Mouse (Mus musculus) liver, embryonic 16.5 days (tissue): ENCODE measurements at regions not wholly inside any gene's neighbourhood (a gene's known extent, or its start where the extent isn't known, plus 50 kb on each side); places are given as distances from the start of the nearest gene placed in this dataset.

ENCODE experiments used
- ATAC-seq: fragments of 200-750 bp; cut with Nextera tagmentation; 2 replicates; pipeline ENCODE4 v1.8.0; 2017; ENCODE audit warnings: low read depth, mild to moderate bottlenecking, moderate number of reproducible peaks, moderate library complexity
- H3K27ac ChIP-seq: fragments of 300-500 bp; sonication (generic); 2 replicates; pipeline ENCODE4 v1.5.1; 2014; ENCODE audit warnings: mild to moderate bottlenecking, low read length
- H3K27me3 ChIP-seq: fragments of 300-500 bp; sonication (generic); 2 replicates; pipeline ENCODE4 v1.6.1; 2014; ENCODE audit warnings: low read depth, low read length, mixed read lengths; ENCODE audit not compliant: control insufficient read depth, insufficient read depth
- H3K36me3 ChIP-seq: fragments of 300-500 bp; sonication (generic); 2 replicates; pipeline ENCODE4 v1.6.1; 2014; ENCODE audit warnings: mild to moderate bottlenecking; ENCODE audit not compliant: control insufficient read depth, insufficient read depth
- H3K4me1 ChIP-seq: fragments of 300-500 bp; sonication (generic); 2 replicates; pipeline ENCODE4 v1.6.1; 2014; ENCODE audit warnings: low read depth, low read length, mixed read lengths; ENCODE audit not compliant: control insufficient read depth
- H3K4me2 ChIP-seq: fragments of 300-500 bp; sonication (generic); 2 replicates; pipeline ENCODE4 v1.6.1; 2014; ENCODE audit warnings: low read depth, low read length, mixed read lengths
- H3K4me3 ChIP-seq: fragments of 300-500 bp; sonication (generic); 2 replicates; pipeline ENCODE4 v1.5.1; 2014; ENCODE audit warnings: low read depth, mild to moderate bottlenecking, low read length
- H3K9ac ChIP-seq: fragments of 300-500 bp; sonication (generic); 2 replicates; pipeline ENCODE4 v1.6.1; 2014; ENCODE audit warnings: low read depth, low read length
- H3K9me3 ChIP-seq: fragments of 300-500 bp; sonication (generic); replicated peaks from 2 replicates; pipeline ENCODE4 v1.6.1; 2016; ENCODE audit warnings: low read length; ENCODE audit not compliant: control insufficient read depth
- WGBS: fragments of 180-500 bp; shearing (Covaris S2); extraction: QIAGEN DNeasy Blood & Tissue Kit; methylation state at CpG from one replicate; pipeline ENCODE4 v1.1.7; 2014; ENCODE audit not compliant: insufficient replicate concordance; 5-methylcytosine and 5-hydroxymethylcytosine counted together

- Histone ChIP-seq H3K9ac (no peak overlapping the region), H3K4me3 (no peak overlapping the region), H3K4me1 (no peaks in the 10 kb centered on the region), H3K36me3 (no peaks in the 10 kb centered on the region), H3K27ac (no peak overlapping the region), H3K27me3 (no peaks in the 10 kb centered on the region), H3K4me2 (no peak overlapping the region), H3K9me3 (no peaks in the 10 kb centered on the region)
- no peak for ATAC-seq
- 58% methylated on average over 7 of the region's 7 CpGs for WGBS
Observed at GRCm38 (mm10) chr7:40737496-40737895, 160.6 kb upstream of the Vstm2b start.

- Histone ChIP-seq H3K9me3 (no peaks in the 10 kb centered on the region), H3K4me3 (no peak overlapping the region), H3K27ac (no peak overlapping the region), H3K4me1 (no peaks in the 10 kb centered on the region), H3K27me3 (no peaks in the 10 kb centered on the region), H3K36me3 (no peaks in the 10 kb centered on the region), H3K9ac (no peak overlapping the region), H3K4me2 (no peak overlapping the region)
- 64% methylated on average over 3 of the region's 3 CpGs for WGBS
- ATAC-seq, result no peak
Observed at GRCm38 (mm10) chr7:40738174-40738573, 160.0 kb upstream of the Vstm2b start.

GRCm38 (mm10) chr7:40742553-40743151 lies 155.5 kb upstream of the Vstm2b start:
- Histone ChIP-seq H3K36me3 (no peaks in the 10 kb centered on the region), H3K27me3 (no peaks in the 10 kb centered on the region), H3K27ac (no peak overlapping the region), H3K4me2 (no peak overlapping the region), H3K9ac (no peak overlapping the region), H3K4me1 (no peaks in the 10 kb centered on the region), H3K9me3 (no peaks in the 10 kb centered on the region), H3K4me3 (no peak overlapping the region)
- ATAC-seq, result no peak
- WGBS, result 42% methylated on average over 4 of the region's 4 CpGs

GRCm38 (mm10) chr7:40751779-40752178 lies 146.3 kb upstream of the Vstm2b start:
- Histone ChIP-seq H3K27ac (no peak overlapping the region), H3K4me2 (no peak overlapping the region), H3K4me1 (no peaks in the 10 kb centered on the region), H3K9me3 (no peaks in the 10 kb centered on the region), H3K9ac (no peak overlapping the region), H3K4me3 (no peak overlapping the region), H3K36me3 (no peaks in the 10 kb centered on the region), H3K27me3 (no peaks in the 10 kb centered on the region)
- ATAC-seq, result no peak
- WGBS, result 43% methylated on average over 2 of the region's 2 CpGs

- Histone ChIP-seq H3K27ac (no peak overlapping the region), H3K9me3 (no peaks in the 10 kb centered on the region), H3K4me3 (no peak overlapping the region), H3K4me2 (no peak overlapping the region), H3K36me3 (no peaks in the 10 kb centered on the region), H3K9ac (no peak overlapping the region), H3K4me1 (no peaks in the 10 kb centered on the region), H3K27me3 (no peaks in the 10 kb centered on the region)
- ATAC-seq, result no peak
- WGBS, result 37% methylated on average over 3 of the region's 3 CpGs
Observed at GRCm38 (mm10) chr7:40752195-40752594, 145.9 kb upstream of the Vstm2b start.

GRCm38 (mm10) chr7:40753490-40753889 lies 144.6 kb upstream of the Vstm2b start:
- H3K4me1 ChIP-seq, result no peaks in the 10 kb centered on the region
- no peak overlapping the region for H3K27ac ChIP-seq
- no peak overlapping the region for H3K4me2 ChIP-seq
- H3K4me3 ChIP-seq, result no peak overlapping the region
- ATAC-seq, result no peak
- no peaks in the 10 kb centered on the region for H3K9me3 ChIP-seq
- WGBS, result 33% methylated on average over 1 of the region's 1 CpGs
- H3K9ac ChIP-seq, result no peak overlapping the region
- H3K27me3 ChIP-seq, result no peaks in the 10 kb centered on the region
- no peaks in the 10 kb centered on the region for H3K36me3 ChIP-seq

GRCm38 (mm10) chr7:40762520-40762919 lies 135.6 kb upstream of the Vstm2b start:
- no peak overlapping the region for H3K4me3 ChIP-seq
- no peaks in the 10 kb centered on the region for H3K4me1 ChIP-seq
- no peaks in the 10 kb centered on the region for H3K9me3 ChIP-seq
- 12% methylated on average over 5 of the region's 5 CpGs for WGBS
- no peak overlapping the region for H3K4me2 ChIP-seq
- no peaks in the 10 kb centered on the region for H3K27me3 ChIP-seq
- no peak for ATAC-seq
- H3K36me3 ChIP-seq, result no peaks in the 10 kb centered on the region
- no peak overlapping the region for H3K27ac ChIP-seq
- H3K9ac ChIP-seq, result no peak overlapping the region

GRCm38 (mm10) chr7:40766142-40766541 lies 132.0 kb upstream of the Vstm2b start:
- H3K4me1 ChIP-seq, result no peaks in the 10 kb centered on the region
- no peaks in the 10 kb centered on the region for H3K9me3 ChIP-seq
- H3K27me3 ChIP-seq, result no peaks in the 10 kb centered on the region
- no peak overlapping the region for H3K4me3 ChIP-seq
- no peaks in the 10 kb centered on the region for H3K36me3 ChIP-seq
- no peak overlapping the region for H3K4me2 ChIP-seq
- no peak overlapping the region for H3K9ac ChIP-seq
- no peak overlapping the region for H3K27ac ChIP-seq
- ATAC-seq, result no peak
- 41% methylated on average over 3 of the region's 3 CpGs for WGBS

- Histone ChIP-seq H3K9ac (no peak overlapping the region), H3K9me3 (no peaks in the 10 kb centered on the region), H3K4me2 (no peak overlapping the region), H3K27ac (no peak overlapping the region), H3K27me3 (no peaks in the 10 kb centered on the region), H3K4me3 (no peak overlapping the region), H3K4me1 (no peaks in the 10 kb centered on the region), H3K36me3 (no peaks in the 10 kb centered on the region)
- 36% methylated on average over 4 of the region's 4 CpGs for WGBS
- no peak for ATAC-seq
Observed at GRCm38 (mm10) chr7:40776220-40776619, 121.9 kb upstream of the Vstm2b start.
